Mouse (Mus musculus) embryonic stem cell, embryonic (primary cell): ENCODE measurements at regions not wholly inside any gene's neighbourhood (a gene's known extent, or its start where the extent isn't known, plus 50 kb on each side); places are given as distances from the start of the nearest gene placed in this dataset.

Source experiments
- CTCF ChIA-PET, 4 experiments: fragments of 300-600 bp in 2 of 4; fragments of 350-600 bp in 2 of 4; sonication (Branson Sonifier 250); formaldehyde crosslinking; loops; one replicate each; lab custom pipeline; 2022; ENCODE audit warnings: inconsistent platforms in 2 of 4; lab: Charles Lee
- POLR2A ChIA-PET, 4 experiments: fragments of 300-600 bp in 2 of 4; fragments of 350-600 bp in 2 of 4; sonication (Branson Sonifier 250); formaldehyde crosslinking; loops; one replicate each; lab custom pipeline; 2022; ENCODE audit warnings: antibody characterized with exemption in 4 of 4, inconsistent platforms in 1 of 4; lab: Charles Lee

GRCm38 (mm10) chr19:15457793-15458192 lies 489.3 kb downstream of the Psat1 start:
- ChIA-PET CTCF (no interaction called here), POLR2A (interaction anchor here in 1 of 4 experiments (1.0 kb wide), 1 partner anchor 18 kb away, joined by 6 read pairs; no protein-coding TSS in a partner anchor)

- POLR2A ChIA-PET, result interaction anchor here in 1 of 4 experiments (1.0 kb wide), 1 partner anchor 18 kb away, joined by 6 read pairs; no protein-coding TSS in a partner anchor
- CTCF ChIA-PET, result no interaction called here
Observed at GRCm38 (mm10) chr19:15456943-15457735, 490.0 kb downstream of the Psat1 start.

GRCm38 (mm10) chr19:15448989-15449388 lies 498.1 kb downstream of the Psat1 start:
- ChIA-PET CTCF (no interaction called here), POLR2A (no interaction called here)

- ChIA-PET CTCF (no interaction called here), POLR2A (no interaction called here)
Observed at GRCm38 (mm10) chr19:15431798-15432197, 515.3 kb downstream of the Psat1 start.

GRCm38 (mm10) chr19:15421311-15421710 lies 525.8 kb downstream of the Psat1 start:
- ChIA-PET CTCF (no interaction called here), POLR2A (no interaction called here)

- POLR2A ChIA-PET, result no interaction called here
- CTCF ChIA-PET, result no interaction called here
Observed at GRCm38 (mm10) chr19:15398624-15399023, 548.5 kb downstream of the Psat1 start.

GRCm38 (mm10) chr19:15371682-15372081 lies 575.5 kb downstream of the Psat1 start:
- ChIA-PET POLR2A (interaction anchor here in 1 of 4 experiments (0.6 kb wide), 1 partner anchor 160 kb away, joined by 6 read pairs; no protein-coding TSS in a partner anchor), CTCF (no interaction called here)

GRCm38 (mm10) chr19:15366951-15367350 lies 580.2 kb downstream of the Psat1 start:
- CTCF ChIA-PET, result no interaction called here
- POLR2A ChIA-PET, result no interaction called here

GRCm38 (mm10) chr19:15357181-15357580 lies 590.0 kb downstream of the Psat1 start:
- POLR2A ChIA-PET, result interaction anchor here in 1 of 4 experiments (0.5 kb wide), 1 partner anchor 659 kb away, joined by 3 read pairs; no protein-coding TSS in a partner anchor
- CTCF ChIA-PET, result no interaction called here

- POLR2A ChIA-PET, result no interaction called here
Observed at GRCm38 (mm10) chr19:15348356-15348755, 598.8 kb downstream of the Psat1 start.

GRCm38 (mm10) chr19:15342229-15342628 lies 604.9 kb downstream of the Psat1 start:
- ChIA-PET POLR2A (no interaction called here), CTCF (no interaction called here)

More at GRCm38 (mm10) chr19:15348356-15348755, 598.8 kb downstream of the Psat1 start:
- CTCF ChIA-PET, result no interaction called here

GRCm38 (mm10) chr19:15340305-15340983 lies 606.7 kb downstream of the Psat1 start:
- CTCF ChIA-PET, result interaction anchor here in 1 of 4 experiments (1.0 kb wide), 1 partner anchor 461 kb away, joined by 3 read pairs; no protein-coding TSS in a partner anchor
- POLR2A ChIA-PET, result interaction anchor here in 2 of 4 experiments (0.5 to 1.0 kb wide), 4 partner anchors 15 to 542 kb away, joined by 3 to 5 read pairs (median 4); no protein-coding TSS in a partner anchor

- ChIA-PET POLR2A (interaction anchor here in 2 of 4 experiments (0.5 to 1.0 kb wide), 4 partner anchors 14 to 541 kb away, joined by 3 to 5 read pairs (median 4); no protein-coding TSS in a partner anchor), CTCF (interaction anchor here in 1 of 4 experiments (1.0 kb wide), 1 partner anchor 462 kb away, joined by 3 read pairs; no protein-coding TSS in a partner anchor)
Observed at GRCm38 (mm10) chr19:15339979-15340304, 607.2 kb downstream of the Psat1 start.

- ChIA-PET CTCF (no interaction called here), POLR2A (no interaction called here)
Observed at GRCm38 (mm10) chr19:15330155-15330554, 617.0 kb downstream of the Psat1 start.

GRCm38 (mm10) chr19:15299474-15299873 lies 647.7 kb downstream of the Psat1 start:
- POLR2A ChIA-PET, result no interaction called here
- CTCF ChIA-PET, result interaction anchor here in 2 of 4 experiments (0.5 to 1.1 kb wide), 3 partner anchors 8 to 502 kb away, joined by 3 to 8 read pairs (median 3); no protein-coding TSS in a partner anchor

GRCm38 (mm10) chr19:15285016-15285415 lies 662.1 kb downstream of the Psat1 start:
- CTCF ChIA-PET, result no interaction called here

GRCm38 (mm10) chr19:15242781-15243180 lies 644.9 kb upstream of the Tle4 start:
- ChIA-PET CTCF (no interaction called here), POLR2A (no interaction called here)

More at GRCm38 (mm10) chr19:15285016-15285415, 662.1 kb downstream of the Psat1 start:
- POLR2A ChIA-PET, result no interaction called here

GRCm38 (mm10) chr19:15230129-15230927 lies 632.5 kb upstream of the Tle4 start:
- ChIA-PET CTCF (interaction anchor here in 1 of 4 experiments (0.5 kb wide), 1 partner anchor 803 kb away, joined by 3 read pairs; no protein-coding TSS in a partner anchor), POLR2A (no interaction called here)

GRCm38 (mm10) chr19:15217387-15217786 lies 619.5 kb upstream of the Tle4 start:
- CTCF ChIA-PET, result no interaction called here

More at GRCm38 (mm10) chr19:15217387-15217786, 619.5 kb upstream of the Tle4 start:
- POLR2A ChIA-PET, result interaction anchor here in 1 of 4 experiments (0.7 kb wide), 1 partner anchor 1246 kb away, joined by 3 read pairs; no protein-coding TSS in a partner anchor
